Comparison of ENCODE assay signal across 24 mouse cellular contexts in the genomic region with DNA sequence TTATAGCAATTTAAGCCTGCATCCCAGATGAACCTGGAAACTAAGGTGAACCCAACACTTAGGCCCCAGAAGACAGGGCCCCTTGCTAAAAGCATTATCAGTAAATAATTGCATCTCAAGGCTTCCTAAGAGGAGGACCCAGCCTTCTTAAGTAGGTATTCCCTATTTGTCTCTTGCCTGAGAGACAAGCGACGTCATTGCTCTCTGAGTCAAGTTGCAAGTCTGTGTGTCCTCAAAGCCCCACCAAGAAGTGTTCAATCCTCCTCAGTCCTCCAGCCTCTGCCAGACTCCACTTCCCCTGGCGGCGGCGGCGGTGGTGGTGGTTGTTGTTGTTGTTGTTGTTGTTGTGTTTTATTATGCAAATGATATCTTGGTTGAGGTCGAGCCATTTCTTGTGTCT.
DNase-seq lines count a peak whose midpoint lies in the region; ATAC-seq and TF ChIP-seq lines count a peak whose summit lies in the region.
"Had no signal": no experiment of that assay in that cellular context is flagged by ENCODE, and none has a peak within 500 bp of the region (broad histone marks: within the 10 kb centered on the region; RNA-seq: fewer than 3 reads in every experiment).

No protein-coding gene starts in this region.

- peak overlapping the region; percentile 26; the same call in 1 of the 2 replicates for H3K4me2 ChIP-seq in forebrain, embryonic 16.5 days (ENCODE audit: low read length)
- H3K4me2 ChIP-seq in forebrain, embryonic 11.5 days (ENCODE audit: low read depth, low read length, severe bottlenecking) = no peak overlapping the region
- H3K4me2 ChIP-seq in hindbrain, embryonic 16.5 days (ENCODE audit: low read length) = peak overlapping the region; percentile 0; the same call in 1 of the 2 replicates
- no peak overlapping the region for H3K4me2 ChIP-seq in hindbrain, embryonic 12.5 days (replicated peaks)
- peak overlapping the region; percentile 26; the same call in 1 of the 2 replicates for H3K4me2 ChIP-seq in neural tube, embryonic 13.5 days
- H3K4me2 ChIP-seq in midbrain, postnatal 0 days (ENCODE audit: low read depth, low read length, poor library complexity, severe bottlenecking) = no peak overlapping the region
- H3K4me2 ChIP-seq: liver, embryonic 11.5 days; lung, embryonic 15.5 days; midbrain, embryonic 15.5 days had no signal

- no peaks in the 10 kb centered on the region for H3K36me3 ChIP-seq in forebrain, embryonic 16.5 days (ENCODE audit: control insufficient read depth, insufficient read depth)
- H3K36me3 ChIP-seq in forebrain, embryonic 11.5 days (ENCODE audit: control insufficient read depth, insufficient read depth, low read length) = no peaks in the 10 kb centered on the region
- H3K36me3 ChIP-seq in hindbrain, embryonic 16.5 days (ENCODE audit: control insufficient read depth, insufficient read depth, low read length) = no peaks in the 10 kb centered on the region
- no peaks in the 10 kb centered on the region for H3K36me3 ChIP-seq in hindbrain, embryonic 12.5 days
- no peaks in the 10 kb centered on the region for H3K36me3 ChIP-seq in neural tube, embryonic 13.5 days
- H3K36me3 ChIP-seq in midbrain, postnatal 0 days (ENCODE audit: insufficient read depth, low read length) = no peaks in the 10 kb centered on the region
- H3K36me3 ChIP-seq: G1E; heart, embryonic 15.5 days; limb, embryonic 13.5 days; lung, embryonic 15.5 days; midbrain, embryonic 10.5 days; midbrain, embryonic 15.5 days had no signal

- no peaks in the 10 kb centered on the region for H3K27me3 ChIP-seq in forebrain, embryonic 16.5 days (replicated peaks; ENCODE audit: control insufficient read depth, insufficient read depth, low read length)
- H3K27me3 ChIP-seq in forebrain, embryonic 11.5 days (ENCODE audit: control insufficient read depth, insufficient read depth, low read length) = no peaks in the 10 kb centered on the region
- H3K27me3 ChIP-seq in hindbrain, embryonic 16.5 days (replicated peaks; ENCODE audit: control insufficient read depth, insufficient read depth, low read length) = no peaks in the 10 kb centered on the region
- H3K27me3 ChIP-seq in hindbrain, embryonic 12.5 days = no peaks in the 10 kb centered on the region
- H3K27me3 ChIP-seq in neural tube, embryonic 13.5 days = no peaks in the 10 kb centered on the region
- H3K27me3 ChIP-seq in midbrain, postnatal 0 days (ENCODE audit: insufficient read depth, low read length) = no peaks in the 10 kb centered on the region
- H3K27me3 ChIP-seq: heart, embryonic 15.5 days; lung, embryonic 15.5 days; midbrain, embryonic 15.5 days had no signal

- no peak for TF ChIP-seq CTCF in midbrain, postnatal 0 days (IDR thresholded peaks at IDR 0.05)

- no peak for ATAC-seq in forebrain, embryonic 16.5 days
- ATAC-seq in forebrain, embryonic 11.5 days (replicated peaks; ENCODE audit: low FRiP score) = no peak
- no peak for ATAC-seq in hindbrain, embryonic 16.5 days
- no peak for ATAC-seq in hindbrain, embryonic 12.5 days (ENCODE audit: low FRiP score)
- no peak for ATAC-seq in neural tube, embryonic 13.5 days (ENCODE audit: low read depth)
- ATAC-seq in midbrain, postnatal 0 days (ENCODE audit: low FRiP score) = no peak
- ATAC-seq: intestine, postnatal 0 days; midbrain, embryonic 15.5 days had no signal

- no peak for DNase-seq in forebrain, embryonic 11.5 days (ENCODE audit: low spot score)
- peak; percentile 64 for DNase-seq in ES-CJ7 (ENCODE audit: low read depth, low spot score)
- no peak for DNase-seq in frontal cortex, postnatal 10 days (ENCODE audit: low spot score in 2 of 2)
- DNase-seq in midbrain, postnatal 0 days (ENCODE audit: low spot score) = no peak
- DNase-seq: adrenal gland, postnatal 25 days; cerebellum, adult 18-20 months; forebrain, postnatal 0 days; gastrocnemius, postnatal 10 days; kidney, postnatal 25 days; thymus, postnatal 4 days had no signal

- no peak overlapping the region for H3K4me3 ChIP-seq in forebrain, embryonic 16.5 days (replicated peaks; ENCODE audit: low read length)
- no peak overlapping the region for H3K4me3 ChIP-seq in forebrain, embryonic 11.5 days (ENCODE audit: low read depth, low read length)
- H3K4me3 ChIP-seq in hindbrain, embryonic 16.5 days (ENCODE audit: low read length) = no peak overlapping the region
- H3K4me3 ChIP-seq in hindbrain, embryonic 12.5 days = no peak overlapping the region
- no peak overlapping the region for H3K4me3 ChIP-seq in neural tube, embryonic 13.5 days
- no peak overlapping the region for H3K4me3 ChIP-seq in midbrain, postnatal 0 days (ENCODE audit: low read depth, low read length)
- H3K4me3 ChIP-seq: erythroblast, embryonic 14.5 days; heart, embryonic 15.5 days; layer of hippocampus, adult 2 months; limb, embryonic 13.5 days; lung, embryonic 15.5 days; midbrain, embryonic 10.5 days; midbrain, embryonic 15.5 days had no signal

- WGBS in forebrain, embryonic 16.5 days = 47% methylated on average over 7 of the region's 7 CpGs
- 65% methylated on average over 7 of the region's 7 CpGs for WGBS in forebrain, embryonic 11.5 days
- WGBS in hindbrain, embryonic 16.5 days = 51% methylated on average over 7 of the region's 7 CpGs
- 64% methylated on average over 7 of the region's 7 CpGs for WGBS in hindbrain, embryonic 12.5 days
- 38% methylated on average over 7 of the region's 7 CpGs for WGBS in neural tube, embryonic 13.5 days
- 63% methylated on average over 7 of the region's 7 CpGs for WGBS in midbrain, postnatal 0 days

- H3K4me1 ChIP-seq in forebrain, embryonic 16.5 days (replicated peaks; ENCODE audit: control insufficient read depth, insufficient read depth, low read length) = peaks cover 5% of the 10 kb centered on the region
- H3K4me1 ChIP-seq in forebrain, embryonic 11.5 days (replicated peaks; ENCODE audit: control insufficient read depth, insufficient read depth, low read length) = peaks cover 5% of the 10 kb centered on the region; the same call in 1 of the 2 replicates
- H3K4me1 ChIP-seq in hindbrain, embryonic 16.5 days (ENCODE audit: control insufficient read depth, insufficient read depth, low read depth, low read length) = peaks cover 13% of the 10 kb centered on the region
- H3K4me1 ChIP-seq in hindbrain, embryonic 12.5 days = peaks cover 22% of the 10 kb centered on the region
- peaks cover 57% of the 10 kb centered on the region for H3K4me1 ChIP-seq in neural tube, embryonic 13.5 days (replicated peaks)
- H3K4me1 ChIP-seq in midbrain, postnatal 0 days (ENCODE audit: insufficient read depth, low read length) = no peaks in the 10 kb centered on the region
- H3K4me1 ChIP-seq: heart, embryonic 15.5 days; lung, embryonic 15.5 days had no signal

- H3K9ac ChIP-seq in forebrain, embryonic 16.5 days (replicated peaks; ENCODE audit: low read depth, low read length) = no peak overlapping the region
- H3K9ac ChIP-seq in forebrain, embryonic 11.5 days (ENCODE audit: low read length) = no peak overlapping the region
- H3K9ac ChIP-seq in hindbrain, embryonic 16.5 days (ENCODE audit: low read depth, low read length) = no peak overlapping the region
- H3K9ac ChIP-seq in hindbrain, embryonic 12.5 days = no peak overlapping the region
- H3K9ac ChIP-seq in neural tube, embryonic 13.5 days = no peak overlapping the region
- H3K9ac ChIP-seq in midbrain, postnatal 0 days (replicated peaks; ENCODE audit: low read length, poor library complexity, severe bottlenecking) = no peak overlapping the region
- H3K9ac ChIP-seq: forebrain, postnatal 0 days; heart, embryonic 15.5 days; limb, embryonic 13.5 days; lung, embryonic 15.5 days; midbrain, embryonic 15.5 days had no signal

- H3K27ac ChIP-seq in forebrain, embryonic 16.5 days (ENCODE audit: low read length) = no peak overlapping the region
- H3K27ac ChIP-seq in forebrain, embryonic 11.5 days (ENCODE audit: low read depth, low read length) = no peak overlapping the region
- peak overlapping the region; percentile 46 for H3K27ac ChIP-seq in hindbrain, embryonic 16.5 days (ENCODE audit: low read depth, low read length)
- no peak overlapping the region for H3K27ac ChIP-seq in hindbrain, embryonic 12.5 days
- H3K27ac ChIP-seq in neural tube, embryonic 13.5 days (replicated peaks) = peak overlapping the region; percentile 89
- H3K27ac ChIP-seq in midbrain, postnatal 0 days (ENCODE audit: low read depth, low read length) = no peak overlapping the region
- H3K27ac ChIP-seq: heart, embryonic 15.5 days; layer of hippocampus, adult 2 months; limb, embryonic 13.5 days; lung, embryonic 15.5 days; midbrain, embryonic 10.5 days; midbrain, embryonic 15.5 days had no signal

- H3K9me3 ChIP-seq in forebrain, embryonic 16.5 days (ENCODE audit: control insufficient read depth, low read length) = no peaks in the 10 kb centered on the region
- no peaks in the 10 kb centered on the region for H3K9me3 ChIP-seq in forebrain, embryonic 11.5 days (ENCODE audit: control insufficient read depth, low read length)
- H3K9me3 ChIP-seq in hindbrain, embryonic 16.5 days (ENCODE audit: control insufficient read depth, low read length) = no peaks in the 10 kb centered on the region; the same call in 1 of the 2 replicates
- H3K9me3 ChIP-seq in hindbrain, embryonic 12.5 days (replicated peaks) = no peaks in the 10 kb centered on the region
- no peaks in the 10 kb centered on the region for H3K9me3 ChIP-seq in neural tube, embryonic 13.5 days
- H3K9me3 ChIP-seq in midbrain, postnatal 0 days (ENCODE audit: low read length) = no peaks in the 10 kb centered on the region
- H3K9me3 ChIP-seq: G1E; heart, embryonic 15.5 days; limb, embryonic 13.5 days; lung, embryonic 15.5 days; midbrain, embryonic 10.5 days; midbrain, embryonic 15.5 days had no signal

Comparison
In these comparisons a context has a peak if more than half of its experiments do, and no peak if none do; other contexts are left out.
1. H3K27ac ChIP-seq: peak in hindbrain, embryonic 16.5 days (single experiment) and neural tube, embryonic 13.5 days (single experiment); none in forebrain, embryonic 16.5 days (single experiment), forebrain, embryonic 11.5 days (single experiment), hindbrain, embryonic 12.5 days (single experiment) and midbrain, postnatal 0 days (single experiment).
2. H3K4me2 ChIP-seq: peak in forebrain, embryonic 16.5 days (single experiment), hindbrain, embryonic 16.5 days (single experiment) and neural tube, embryonic 13.5 days (single experiment); none in forebrain, embryonic 11.5 days (single experiment), hindbrain, embryonic 12.5 days (single experiment) and midbrain, postnatal 0 days (single experiment).